Mouse (Mus musculus) cerebellum, postnatal 10 days (tissue): ENCODE data around the gene Srbd1.

Experiments used
- DNase-seq, 2 experiments: peaks; one replicate each; pipeline ENCODE4 v3.0.0; 2021; ENCODE audit warnings: mixed read lengths in 2 of 2

The Srbd1 gene

GRCm38 (mm10) chr17:86135835-86136234 lies 9.1 kb downstream of the Srbd1 start:
- no peak for DNase-seq

GRCm38 (mm10) chr17:86134461-86134860 lies 10.5 kb downstream of the Srbd1 start:
- DNase-seq, result no peak

- DNase-seq, result no peak
These were observed 12.4 kb downstream of the Srbd1 start for GRCm38 (mm10) chr17:86132534-86132933.

- DNase-seq, result no peak
These were observed 16.8 kb downstream of the Srbd1 start for GRCm38 (mm10) chr17:86128198-86128597.

- no peak for DNase-seq
These were observed 19.1 kb downstream of the Srbd1 start for GRCm38 (mm10) chr17:86125908-86126307.

- no peak for DNase-seq
These were observed 21.8 kb downstream of the Srbd1 start for GRCm38 (mm10) chr17:86123146-86123545.

- DNase-seq, result no peak
These were observed 48.1 kb downstream of the Srbd1 start for GRCm38 (mm10) chr17:86096875-86097274.

GRCm38 (mm10) chr17:86093124-86093523 lies 51.9 kb downstream of the Srbd1 start:
- DNase-seq, result no peak

- no peak for DNase-seq
These were observed 53.3 kb downstream of the Srbd1 start for GRCm38 (mm10) chr17:86091631-86092030.

- DNase-seq, result no peak
These were observed 54.9 kb downstream of the Srbd1 start for GRCm38 (mm10) chr17:86089893-86090588.

- DNase-seq, result no peak
These were observed 57.1 kb downstream of the Srbd1 start for GRCm38 (mm10) chr17:86087922-86088321.

GRCm38 (mm10) chr17:86086191-86086590 lies 58.8 kb downstream of the Srbd1 start:
- DNase-seq, result no peak

- DNase-seq, result no peak
These were observed 61.8 kb downstream of the Srbd1 start for GRCm38 (mm10) chr17:86083207-86083606.

GRCm38 (mm10) chr17:86078060-86078459 lies 66.9 kb downstream of the Srbd1 start:
- DNase-seq, result no peak

GRCm38 (mm10) chr17:86067444-86067843 lies 77.5 kb downstream of the Srbd1 start:
- DNase-seq, result no peak

GRCm38 (mm10) chr17:86065833-86066232 lies 79.1 kb downstream of the Srbd1 start:
- DNase-seq, result no peak

- peak; percentile 79 to 80 for DNase-seq
These were observed 81.5 kb downstream of the Srbd1 start for GRCm38 (mm10) chr17:86063461-86063860.

- no peak for DNase-seq
These were observed 84.1 kb downstream of the Srbd1 start for GRCm38 (mm10) chr17:86060911-86061310.

GRCm38 (mm10) chr17:86040221-86040984 lies 104.6 kb downstream of the Srbd1 start:
- DNase-seq, result peak; percentile 18 to 25

- DNase-seq, result no peak
These were observed 105.2 kb downstream of the Srbd1 start for GRCm38 (mm10) chr17:86039741-86040140.

GRCm38 (mm10) chr17:86038211-86038648 lies 106.7 kb downstream of the Srbd1 start:
- no peak for DNase-seq

GRCm38 (mm10) chr17:86035576-86035975 lies 109.4 kb downstream of the Srbd1 start:
- DNase-seq, result no peak

- DNase-seq, result no peak
These were observed 109.8 kb downstream of the Srbd1 start for GRCm38 (mm10) chr17:86035146-86035545.

GRCm38 (mm10) chr17:86034641-86035040 lies 110.3 kb downstream of the Srbd1 start:
- DNase-seq, result no peak
